Mouse (Mus musculus) thymus, postnatal 14 days (tissue): ENCODE data around the gene Pcx.

ENCODE experiments used
- DNase-seq: peaks from one replicate; pipeline ENCODE4 v3.0.0; 2021

Gene Pcx

GRCm38 (mm10) chr19:4497263-4497973, 12.9 kb upstream of the Pcx start:
- DNase-seq, result peak; percentile 69

GRCm38 (mm10) chr19:4498062-4498933, 12.0 kb upstream of the Pcx start, which contains the start of gene 2010003K11Rik:
TSS of gene 2010003K11Rik (minus strand) at chr19:4498583.
- no peak for DNase-seq

GRCm38 (mm10) chr19:4502701-4503100, 7.6 kb upstream of the Pcx start:
- no peak for DNase-seq

- DNase-seq, result no peak
These were observed 5.4 kb upstream of the Pcx start for GRCm38 (mm10) chr19:4504830-4505229.

- DNase-seq, result no peak
These were observed 2.5 kb upstream of the Pcx start for GRCm38 (mm10) chr19:4507746-4508145.

- no peak for DNase-seq
These were observed 1.0 kb downstream of the Pcx start for GRCm38 (mm10) chr19:4511116-4511841.

- no peak for DNase-seq
These were observed 3.1 kb downstream of the Pcx start for GRCm38 (mm10) chr19:4513236-4513858.

GRCm38 (mm10) chr19:4515746-4516145, 5.5 kb downstream of the Pcx start:
- DNase-seq, result no peak

- DNase-seq, result no peak
These were observed 6.0 kb downstream of the Pcx start for GRCm38 (mm10) chr19:4516288-4516687.

GRCm38 (mm10) chr19:4517483-4517882, 7.2 kb downstream of the Pcx start:
- no peak for DNase-seq

- no peak for DNase-seq
These were observed 11.3 kb downstream of the Pcx start for GRCm38 (mm10) chr19:4521426-4522050.

- no peak for DNase-seq
These were observed 24.4 kb downstream of the Pcx start for GRCm38 (mm10) chr19:4534646-4535045.

- no peak for DNase-seq
These were observed 25.6 kb downstream of the Pcx start for GRCm38 (mm10) chr19:4535922-4536321.

- DNase-seq, result no peak
These were observed 26.3 kb downstream of the Pcx start for GRCm38 (mm10) chr19:4536606-4537005.

- DNase-seq, result no peak
These were observed 30.0 kb downstream of the Pcx start for GRCm38 (mm10) chr19:4540263-4540662.

GRCm38 (mm10) chr19:4540992-4541391, 30.7 kb downstream of the Pcx start:
- DNase-seq, result no peak

GRCm38 (mm10) chr19:4542081-4542480, 31.8 kb downstream of the Pcx start:
- no peak for DNase-seq

- no peak for DNase-seq
These were observed 34.8 kb downstream of the Pcx start for GRCm38 (mm10) chr19:4545091-4545490.

GRCm38 (mm10) chr19:4545841-4546240, 35.6 kb downstream of the Pcx start:
- DNase-seq, result no peak

GRCm38 (mm10) chr19:4547801-4548200, 37.5 kb downstream of the Pcx start:
- no peak for DNase-seq

- no peak for DNase-seq
These were observed 38.1 kb downstream of the Pcx start for GRCm38 (mm10) chr19:4548305-4548883.

- no peak for DNase-seq
These were observed 44.0 kb downstream of the Pcx start for GRCm38 (mm10) chr19:4554248-4554647.
